Mouse (Mus musculus) right cerebral cortex, postnatal 25 days (tissue): Measurements from ENCODE around the gene Cct7.
"Not testable (repeated sequence)": the region's sequence is repeated elsewhere in the genome, so short reads cannot be mapped to it uniquely, and the experiment has no call there.

Source experiments
- DNase-seq: peaks from one replicate; pipeline ENCODE4 v3.0.0; 2022

Cct7 gene

GRCm38 (mm10) chr6:85450697-85451663 is at the start of gene Cct7:
Cct7 (plus strand) TSS chr6:85451514.
- DNase-seq: peak; percentile 99

GRCm38 (mm10) chr6:85402613-85403012 is 48.7 kb upstream of the Cct7 start:
- no peak for DNase-seq

DNA sequence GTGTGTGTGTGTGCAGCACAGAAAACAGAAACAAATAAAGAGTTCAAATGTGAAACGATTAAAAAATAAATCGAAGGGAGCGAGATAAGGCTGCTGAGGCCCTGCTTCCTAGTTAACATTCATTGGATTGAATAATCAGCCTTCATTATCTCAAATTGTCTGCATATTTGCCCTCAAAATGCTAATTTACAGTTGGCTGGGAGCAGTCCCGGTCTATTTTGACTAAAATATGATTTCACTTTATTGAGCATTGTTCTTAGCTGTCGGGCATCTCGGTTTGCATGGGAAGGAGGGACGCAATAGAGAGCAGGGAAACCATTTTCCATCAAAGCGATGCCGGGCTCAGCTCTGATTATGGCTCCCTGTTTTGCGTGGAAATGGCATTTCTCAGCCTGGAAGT is 48.3 kb upstream of the Cct7 start:
- no peak for DNase-seq

- no peak for DNase-seq
Measured at GRCm38 (mm10) chr6:85409003-85409402, 42.3 kb upstream of the Cct7 start.

GRCm38 (mm10) chr6:85410771-85411273 is 40.5 kb upstream of the Cct7 start:
- peak; percentile 31 for DNase-seq

- DNase-seq: no peak
Measured at GRCm38 (mm10) chr6:85415829-85416228, 35.5 kb upstream of the Cct7 start.

GRCm38 (mm10) chr6:85419150-85419549 is 32.2 kb upstream of the Cct7 start:
- DNase-seq: no peak

DNA sequence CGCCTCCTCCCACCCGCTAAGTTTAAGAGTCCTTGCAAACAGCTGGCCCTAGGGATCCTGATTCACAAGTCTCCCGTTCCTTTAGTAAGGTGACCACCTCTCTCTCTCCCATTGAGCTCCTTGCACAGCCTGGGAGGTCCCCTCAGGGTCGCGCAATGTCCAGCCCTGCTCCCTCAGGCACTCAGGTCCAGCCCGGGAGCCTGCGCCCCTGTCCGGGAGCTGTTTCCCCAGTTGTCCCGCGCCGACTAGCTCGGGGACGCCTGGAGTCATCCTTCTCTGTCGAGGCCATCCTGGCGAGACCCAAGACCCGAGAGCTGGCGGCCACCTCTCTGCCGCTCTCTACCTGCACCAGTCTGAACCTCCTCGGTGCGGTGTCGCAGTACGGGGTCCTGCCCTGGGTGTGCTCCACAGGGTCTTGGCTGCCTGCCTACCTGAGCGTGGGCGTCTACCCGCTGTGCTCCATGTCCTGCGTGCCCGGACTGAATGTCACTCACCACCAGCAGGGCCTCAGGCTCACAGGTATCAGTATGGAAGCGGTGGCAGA is 27.4 kb upstream of the Cct7 start, which contains the start of gene Noto:
TSS of gene Noto (plus strand) at position 51 of the 544 bp plus-strand sequence.
- no peak for DNase-seq

DNA sequence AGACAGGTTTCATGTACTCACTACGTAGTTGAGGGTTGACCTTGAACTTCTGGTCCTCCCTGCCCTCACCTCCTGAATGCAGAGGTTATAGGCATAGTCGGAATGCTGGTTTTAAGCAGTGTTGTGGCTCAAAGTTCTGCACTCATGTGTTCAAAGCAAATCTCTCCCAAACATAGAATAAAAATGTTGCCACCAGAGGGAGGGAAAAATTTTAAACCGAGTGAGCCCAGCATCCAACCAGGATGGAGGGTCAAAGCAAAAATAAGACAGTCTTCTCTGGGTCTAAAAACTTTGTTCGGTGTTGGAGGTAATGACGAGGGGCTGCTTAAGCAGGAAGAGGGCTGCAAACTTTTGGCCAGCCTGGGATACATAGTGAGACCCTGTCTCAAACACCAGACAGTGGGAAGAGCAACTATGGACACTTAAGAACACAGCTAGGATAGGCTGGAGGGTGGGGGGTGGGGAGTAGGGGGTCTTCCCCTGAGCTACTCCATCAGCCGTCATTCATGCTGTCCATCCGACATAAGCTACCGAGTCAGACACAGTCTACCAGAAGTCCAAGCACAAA is 20.0 kb upstream of the Cct7 start:
- no peak for DNase-seq

GRCm38 (mm10) chr6:85431842-85432431 is 19.4 kb upstream of the Cct7 start, which contains the start of gene Smyd5:
Smyd5 (plus strand) TSS chr6:85431989.
- peak; percentile 79 for DNase-seq

DNA sequence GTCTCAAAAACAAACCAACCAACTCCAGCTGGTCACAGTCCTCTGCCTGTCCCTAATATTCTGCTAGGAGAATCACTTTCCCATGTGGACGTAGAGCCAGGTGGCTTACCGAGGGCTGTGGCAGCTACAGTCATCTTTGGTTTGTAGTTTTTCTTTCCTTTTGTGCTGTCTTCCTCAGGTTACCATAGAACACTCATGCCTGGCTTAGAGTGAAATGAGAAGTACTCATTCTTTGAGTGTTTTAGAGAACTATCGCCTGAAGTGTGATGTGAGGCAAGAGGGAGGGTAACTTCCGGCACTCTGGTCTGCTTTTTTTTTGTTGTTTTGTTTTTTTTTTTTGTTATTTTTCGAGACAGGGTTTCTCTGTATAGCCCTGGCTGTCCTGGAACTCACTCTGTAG is 17.4 kb upstream of the Cct7 start:
- no peak for DNase-seq

- no peak for DNase-seq
Measured at GRCm38 (mm10) chr6:85436204-85436603, 15.1 kb upstream of the Cct7 start.

DNA sequence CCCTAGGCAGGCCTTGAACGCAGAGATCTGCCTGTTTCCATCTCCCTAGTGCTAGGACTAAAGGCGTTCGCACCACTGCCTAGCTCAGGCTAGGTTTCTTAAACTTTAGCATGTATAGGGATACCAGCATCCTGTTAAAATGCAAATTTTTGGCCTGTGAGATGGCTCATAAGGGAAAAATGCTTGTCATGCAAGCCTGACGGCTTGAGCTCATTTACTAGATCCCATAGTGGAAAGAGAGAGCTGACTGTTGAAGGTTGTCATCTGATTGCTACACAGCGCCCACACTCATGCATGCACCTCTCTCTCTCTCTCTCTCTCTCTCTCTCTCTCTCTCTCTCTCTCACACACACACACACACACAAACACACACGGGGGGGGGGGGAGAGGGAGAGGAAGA is 14.7 kb upstream of the Cct7 start:
- DNase-seq: no peak

- no peak for DNase-seq
Measured at GRCm38 (mm10) chr6:85441142-85441541, 10.2 kb upstream of the Cct7 start.

DNA sequence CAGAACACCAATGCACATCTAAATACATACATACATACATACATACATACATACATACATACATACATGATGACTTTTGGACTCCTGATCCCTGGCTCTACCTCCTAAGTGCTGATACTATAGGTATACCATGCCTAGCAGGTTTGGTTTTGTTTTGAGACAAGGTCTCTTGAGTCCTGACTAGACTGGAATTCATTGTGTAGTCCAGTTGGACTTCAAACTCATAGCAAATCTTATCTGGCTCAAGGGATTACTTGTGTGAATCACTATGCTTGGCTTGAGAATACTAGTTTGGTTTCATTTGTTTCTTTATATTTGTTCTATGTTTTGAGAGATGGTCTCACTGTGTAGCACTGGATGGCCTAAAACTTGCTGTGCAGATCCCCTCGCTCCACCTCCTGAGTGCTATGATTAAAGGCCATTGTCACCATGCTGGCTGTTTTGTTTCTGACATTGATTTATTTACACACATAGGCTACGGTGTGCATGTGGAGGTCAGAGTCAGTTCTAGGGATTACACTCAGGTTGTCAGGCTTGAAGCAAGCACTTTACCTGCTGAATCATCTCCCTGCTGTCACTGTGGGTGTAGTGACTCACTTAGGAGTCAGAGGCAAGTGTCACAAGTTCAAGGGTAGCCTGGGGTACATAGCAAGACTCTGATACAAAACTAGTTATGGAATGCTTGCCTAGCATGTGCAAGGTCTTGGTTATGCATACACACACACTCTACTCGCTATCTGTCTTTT is 7.7 kb upstream of the Cct7 start:
- no peak for DNase-seq

DNA sequence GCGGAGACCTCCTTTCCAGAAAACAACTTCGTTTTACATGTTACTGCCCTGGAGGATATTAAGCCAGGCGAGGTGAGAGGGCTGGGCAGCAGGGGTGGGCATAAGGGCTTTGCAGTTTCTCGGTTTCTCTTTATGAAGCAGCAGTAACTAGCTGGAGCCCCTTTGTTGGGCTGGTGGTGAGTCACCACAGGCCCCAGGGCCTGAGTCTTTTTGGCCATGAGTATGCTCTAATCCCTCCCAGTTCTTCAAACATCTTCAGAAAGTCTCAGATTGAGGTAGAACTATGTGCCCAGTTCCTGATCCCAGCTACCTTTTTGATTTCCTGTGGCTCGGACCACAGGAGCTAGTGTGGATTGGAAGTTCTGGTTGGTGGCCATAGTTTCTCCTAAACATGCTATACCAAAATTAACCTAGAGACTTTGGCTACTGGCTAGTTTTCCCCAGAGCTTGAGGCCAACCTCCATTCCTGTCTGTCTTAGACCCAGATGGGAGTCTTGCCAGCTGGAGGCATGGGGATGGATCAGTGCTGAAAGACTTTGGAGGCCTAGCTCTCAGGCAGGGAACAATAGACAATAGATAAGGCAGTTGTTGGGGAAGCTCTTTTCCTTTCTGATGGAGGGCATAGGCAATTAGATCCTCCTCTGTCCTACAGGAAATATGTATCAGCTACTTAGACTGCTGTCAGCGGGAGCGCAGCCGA is 6.9 kb upstream of the Cct7 start:
- DNase-seq: no peak

- no peak for DNase-seq
Measured at GRCm38 (mm10) chr6:85445286-85445685, 6.0 kb upstream of the Cct7 start.

DNA sequence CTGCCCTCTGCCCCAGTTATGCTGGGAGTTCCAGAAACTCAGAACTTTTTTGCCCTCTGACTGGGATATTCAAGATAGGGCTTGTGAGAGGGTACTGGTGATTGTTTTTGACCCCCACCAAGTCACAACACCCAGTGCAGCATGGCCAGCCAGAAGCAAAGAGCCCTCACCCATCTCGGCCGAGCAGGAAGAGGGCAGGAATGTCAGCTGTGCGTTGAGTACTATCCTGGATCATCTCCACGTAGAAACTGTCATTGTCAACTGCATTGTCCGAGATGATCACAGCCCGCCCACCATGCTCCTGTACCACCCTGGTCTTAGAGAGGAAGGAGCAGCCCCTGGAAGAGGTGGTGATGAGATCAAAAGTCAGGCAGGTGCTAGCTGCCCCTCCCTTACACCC is 4.0 kb upstream of the Cct7 start:
- DNase-seq: no peak

DNA sequence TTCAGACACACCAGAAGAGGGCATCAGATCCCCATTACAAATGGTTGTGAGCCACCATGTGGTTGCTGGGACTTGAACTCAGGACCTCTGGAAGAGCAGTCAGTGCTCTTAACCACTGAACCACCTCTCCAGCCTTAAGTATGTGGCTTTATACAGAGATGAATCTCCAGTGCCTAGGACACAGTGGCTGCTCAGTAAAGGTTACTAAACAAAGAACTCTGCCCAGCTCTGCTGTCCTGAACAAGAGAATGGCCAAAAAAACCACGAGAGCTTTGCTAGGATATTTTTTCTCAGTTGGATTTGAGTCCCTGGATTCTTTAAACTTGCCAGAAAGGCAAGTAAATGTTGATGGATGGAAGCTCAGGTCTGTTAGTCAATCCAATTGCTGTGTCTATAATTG is 1.2 kb upstream of the Cct7 start:
- DNase-seq: not testable (repeated sequence)

GRCm38 (mm10) chr6:85451664-85452410 is 523 bp downstream of the Cct7 start, which contains the start of gene Pradc1:
Pradc1 (minus strand) TSS chr6:85451970.
- DNase-seq: peak; percentile 96

GRCm38 (mm10) chr6:85452411-85452665 is 1.0 kb downstream of the Cct7 start:
- no peak for DNase-seq
